Comparison of ENCODE assay signal across 11 mouse cellular contexts in genomic region chr13:62866817-62867216, GRCm38 (mm10). TPM values are rescaled to one million over a fixed set of nuclear protein-coding genes. Genes with fewer than 3 reads are reported as not detected.
DNase-seq lines count a peak whose midpoint lies in the region; ATAC-seq lines count a peak whose summit lies in the region.
"Had no signal": no experiment of that assay in that cellular context is flagged by ENCODE, and none has a peak within 500 bp of the region (broad histone marks: within the 10 kb centered on the region; RNA-seq: fewer than 3 reads in every experiment).

No protein-coding gene starts in this region.

- H3K27ac ChIP-seq in kidney, embryonic 16.5 days (ENCODE audit: low read length) = no peak overlapping the region
- peak overlapping the region; percentile 87 for H3K27ac ChIP-seq in embryonic facial prominence, embryonic 12.5 days
- H3K27ac ChIP-seq in limb, embryonic 12.5 days = peak overlapping the region; percentile 94

- H3K4me1 ChIP-seq in kidney, embryonic 16.5 days (ENCODE audit: insufficient read depth, low read length) = peaks cover 10% of the 10 kb centered on the region; the same call in 1 of the 2 replicates
- H3K4me1 ChIP-seq in embryonic facial prominence, embryonic 12.5 days = peaks cover 6% of the 10 kb centered on the region; the same call in 1 of the 2 replicates
- H3K4me1 ChIP-seq in limb, embryonic 12.5 days (replicated peaks) = peaks cover 30% of the 10 kb centered on the region

- peak; percentile 17 for DNase-seq in kidney, adult 9 months
- DNase-seq in brain, adult 2 months (ENCODE audit: low read depth, low spot score) = peak; percentile 28
- DNase-seq in cerebellum, adult 8-10 months = no peak
- DNase-seq: right cerebral cortex, postnatal 14 days; thymus, postnatal 4 days had no signal

- no peak for ATAC-seq in kidney, embryonic 16.5 days (ENCODE audit: low FRiP score, low TSS enrichment)
- no peak for ATAC-seq in embryonic facial prominence, embryonic 12.5 days (ENCODE audit: insufficient number of reproducible peaks, insufficient read depth, low FRiP score, low TSS enrichment)
- ATAC-seq in limb, embryonic 12.5 days (ENCODE audit: insufficient number of reproducible peaks, insufficient read depth, low FRiP score, low TSS enrichment, low read depth) = no peak
- ATAC-seq in megakaryocyte progenitor cell, adult 5-6 weeks (replicated peaks; ENCODE audit: poor library complexity) = no peak

- no peak overlapping the region for H3K4me2 ChIP-seq in kidney, embryonic 16.5 days (replicated peaks; ENCODE audit: low read depth, low read length)
- H3K4me2 ChIP-seq in embryonic facial prominence, embryonic 12.5 days (replicated peaks) = no peak overlapping the region
- no peak overlapping the region for H3K4me2 ChIP-seq in limb, embryonic 12.5 days

- H3K9me3 ChIP-seq in kidney, embryonic 16.5 days (ENCODE audit: low read length) = no peaks in the 10 kb centered on the region
- H3K9me3 ChIP-seq in embryonic facial prominence, embryonic 12.5 days = no peaks in the 10 kb centered on the region
- no peaks in the 10 kb centered on the region for H3K9me3 ChIP-seq in limb, embryonic 12.5 days

- WGBS in kidney, embryonic 16.5 days = 83% methylated on average over 4 of the region's 4 CpGs
- 81% methylated on average over 4 of the region's 4 CpGs for WGBS in embryonic facial prominence, embryonic 12.5 days
- 78% methylated on average over 4 of the region's 4 CpGs for WGBS in limb, embryonic 12.5 days

- no peaks in the 10 kb centered on the region for H3K27me3 ChIP-seq in kidney, embryonic 16.5 days (ENCODE audit: insufficient read depth, low read length)
- H3K27me3 ChIP-seq in embryonic facial prominence, embryonic 12.5 days = no peaks in the 10 kb centered on the region
- no peaks in the 10 kb centered on the region for H3K27me3 ChIP-seq in limb, embryonic 12.5 days

- H3K36me3 ChIP-seq in kidney, embryonic 16.5 days (ENCODE audit: insufficient read depth, low read length) = no peaks in the 10 kb centered on the region
- H3K36me3 ChIP-seq in embryonic facial prominence, embryonic 12.5 days = no peaks in the 10 kb centered on the region
- H3K36me3 ChIP-seq in limb, embryonic 12.5 days = no peaks in the 10 kb centered on the region

- H3K9ac ChIP-seq in kidney, embryonic 16.5 days (replicated peaks; ENCODE audit: low read length) = no peak overlapping the region
- H3K9ac ChIP-seq in embryonic facial prominence, embryonic 12.5 days = no peak overlapping the region
- H3K9ac ChIP-seq in limb, embryonic 12.5 days (replicated peaks) = no peak overlapping the region

- H3K4me3 ChIP-seq in kidney, embryonic 16.5 days (ENCODE audit: low read length) = no peak overlapping the region
- H3K4me3 ChIP-seq in embryonic facial prominence, embryonic 12.5 days = no peak overlapping the region
- no peak overlapping the region for H3K4me3 ChIP-seq in limb, embryonic 12.5 days (replicated peaks)

RNA-seq across cellular contexts. Expression of gene Fbp2, which starts 8.6 kb away (rescaled TPM):
- 23.3 and 28.9 TPM in 2 replicates for polyA plus RNA-seq in kidney, embryonic 16.5 days (2015; fragmentation: Nextera tagmentation; extraction: Ambion mirVana)
- 0.23 and 0.28 TPM in 2 replicates for polyA plus RNA-seq in embryonic facial prominence, embryonic 12.5 days (2016; fragmentation: Nextera tagmentation; extraction: Ambion mirVana)
- 0.73 and 1.1 TPM in 2 replicates for polyA plus RNA-seq in limb, embryonic 12.5 days (2016; fragmentation: Nextera tagmentation; extraction: Ambion mirVana)
- not detected in 2 replicates for total RNA-seq in megakaryocyte progenitor cell, adult 5-6 weeks (2015)
- total RNA-seq in megakaryocyte progenitor cell, adult 5-6 weeks (2017) = not detected in 2 replicates
- polyA plus RNA-seq: neural tube, embryonic 11.5 days had no signal

RNA-seq across cellular contexts. Expression of gene Fbp1, which starts 21.3 kb away (rescaled TPM):
- polyA plus RNA-seq in kidney, embryonic 16.5 days (2015; fragmentation: Nextera tagmentation; extraction: Ambion mirVana) = 132 and 211 TPM in 2 replicates
- polyA plus RNA-seq in embryonic facial prominence, embryonic 12.5 days (2016; fragmentation: Nextera tagmentation; extraction: Ambion mirVana) = 0.19 and 0.55 TPM in 2 replicates
- 0.61 and 0.80 TPM in 2 replicates for polyA plus RNA-seq in limb, embryonic 12.5 days (2016; fragmentation: Nextera tagmentation; extraction: Ambion mirVana)
- total RNA-seq in megakaryocyte progenitor cell, adult 5-6 weeks (2015) = 10.5 and 13.8 TPM in 2 replicates
- total RNA-seq in megakaryocyte progenitor cell, adult 5-6 weeks (2017) = 10.5 and 19.5 TPM in 2 replicates
- total RNA-seq: heart, adult 8-10 months had no signal
- polyA plus RNA-seq: neural tube, embryonic 11.5 days had no signal

Comparison
In these comparisons a context has a peak if more than half of its experiments do, and no peak if none do; other contexts are left out.
1. RNA of gene Fbp2, which starts 8.6 kb away (polyA plus RNA-seq): 23.3 to 28.9 TPM in kidney, embryonic 16.5 days; 0.73 to 1.1 TPM in limb, embryonic 12.5 days and 0.23 to 0.28 TPM in embryonic facial prominence, embryonic 12.5 days; every median in the first group is over 10 times any median in the second.
2. RNA of gene Fbp1, which starts 21.3 kb away (polyA plus RNA-seq): 132 to 211 TPM in kidney, embryonic 16.5 days; 0.61 to 0.80 TPM in limb, embryonic 12.5 days and 0.19 to 0.55 TPM in embryonic facial prominence, embryonic 12.5 days; every median in the first group is over 10 times any median in the second.